Mouse (Mus musculus) liver, adult (tissue): Measurements from ENCODE around the gene Gas7.

Source experiments
- GATA4 ChIP-seq: IDR thresholded peaks from 2 replicates; pipeline ENCODE4 v1.6.1; 2014; ENCODE audit warnings: mild to moderate bottlenecking, low read length; ENCODE audit not compliant: insufficient replicate concordance

The Gas7 gene

DNA sequence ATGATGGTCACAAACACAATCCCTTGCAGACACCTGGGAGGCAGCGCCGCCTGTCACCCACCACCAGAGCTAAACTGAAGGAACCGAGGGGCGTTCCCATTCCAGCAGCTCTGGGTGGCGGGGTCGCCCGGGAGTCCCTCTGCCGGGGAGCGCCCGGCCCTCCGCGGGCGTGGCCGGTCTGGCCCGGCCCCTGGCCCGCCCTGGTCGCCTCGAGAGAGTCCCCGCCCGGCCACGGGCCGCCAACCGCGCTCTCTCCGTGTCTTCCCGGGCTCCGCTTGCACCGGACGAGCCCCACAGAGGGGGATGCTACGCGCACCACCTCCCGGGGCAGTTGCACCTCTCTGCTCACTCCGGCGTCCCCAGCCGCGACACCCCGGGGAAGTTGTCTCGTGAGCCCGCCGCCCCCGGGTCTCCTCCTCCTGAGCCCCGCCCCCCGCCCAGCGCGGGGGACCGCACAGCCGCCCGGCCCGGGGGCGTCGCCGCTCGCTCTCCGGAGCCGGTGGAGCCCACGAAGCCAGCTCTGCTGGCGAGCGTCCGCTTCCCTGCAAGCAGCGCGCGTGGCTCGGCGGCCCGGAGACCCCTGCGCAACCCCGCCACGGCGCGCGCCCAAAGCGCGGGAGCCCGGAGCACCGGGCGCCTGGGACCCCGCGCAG lies at the start of gene Gas7:
Gene Gas7, plus strand, starts transcription at position 564 of the 653 bp plus-strand sequence.
- TF ChIP-seq GATA4 = no peak

DNA sequence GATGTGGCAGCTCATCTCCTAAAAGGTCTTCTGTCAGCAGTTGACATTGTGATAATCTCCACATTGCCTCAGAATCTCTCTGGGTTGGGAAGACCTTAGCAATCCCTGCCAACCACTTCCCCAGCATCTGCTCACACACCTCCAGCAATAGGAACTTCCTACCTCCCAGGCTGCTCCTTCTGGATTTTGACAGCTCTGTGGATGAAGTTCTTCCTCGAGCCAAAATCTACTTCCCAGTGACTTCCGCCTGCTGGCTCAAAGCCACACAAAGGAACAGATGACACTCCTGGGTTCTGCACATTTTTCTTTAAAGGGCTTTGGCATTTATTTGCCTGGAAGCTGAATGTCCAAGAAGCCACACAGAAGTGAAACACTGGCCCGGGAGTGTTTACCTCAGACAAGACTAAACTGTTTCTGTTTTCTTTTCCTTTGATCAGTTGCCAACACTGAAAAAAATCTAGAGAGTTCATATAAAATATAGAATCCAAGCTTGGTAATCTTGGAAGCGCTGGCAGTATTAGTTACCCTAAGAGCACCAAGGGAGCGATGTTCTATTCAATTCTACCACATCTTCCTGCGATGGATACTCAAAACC lies 40.8 kb upstream of the Gas7 start:
- no peak for TF ChIP-seq GATA4

DNA sequence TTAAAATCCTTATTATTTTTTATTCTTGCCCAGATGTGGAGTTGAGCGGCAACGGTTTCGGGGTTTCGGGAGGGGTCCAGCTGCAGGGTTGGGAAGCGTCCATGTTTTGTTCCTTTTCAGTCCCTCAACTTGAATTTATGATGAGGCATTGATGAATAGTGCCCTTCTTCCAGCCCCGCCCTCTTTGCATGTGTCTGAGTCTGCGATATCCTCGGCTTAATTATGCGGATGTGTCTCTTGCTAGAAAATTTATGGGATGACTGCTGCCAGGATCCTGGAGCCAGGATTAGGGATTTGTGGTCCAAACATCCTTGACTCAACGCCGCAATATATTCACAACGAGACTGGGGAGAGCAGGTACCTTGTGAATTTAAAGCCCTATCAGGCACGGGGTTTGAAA lies 31.7 kb upstream of the Gas7 start:
- no peak for TF ChIP-seq GATA4

DNA sequence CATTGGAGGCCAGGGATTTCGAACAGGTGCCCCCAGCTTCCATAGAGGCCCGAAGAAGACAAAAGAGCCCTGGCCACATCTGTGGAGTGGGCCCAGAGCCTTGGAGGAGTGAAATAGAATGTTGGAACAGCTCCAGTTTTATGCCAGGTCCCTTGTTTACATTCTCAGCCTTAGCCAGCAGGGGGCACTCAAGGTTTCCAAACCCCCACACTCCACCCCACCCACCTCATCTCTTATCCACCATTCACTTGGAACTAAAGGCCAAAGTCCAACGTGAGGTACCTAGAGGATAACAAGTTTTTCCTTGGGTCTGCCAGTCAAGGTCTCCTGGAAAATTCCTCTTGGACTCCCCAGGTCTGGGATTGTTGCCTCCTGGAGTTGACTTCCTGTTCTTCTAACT lies 27.0 kb upstream of the Gas7 start:
- TF ChIP-seq GATA4 = no peak

DNA sequence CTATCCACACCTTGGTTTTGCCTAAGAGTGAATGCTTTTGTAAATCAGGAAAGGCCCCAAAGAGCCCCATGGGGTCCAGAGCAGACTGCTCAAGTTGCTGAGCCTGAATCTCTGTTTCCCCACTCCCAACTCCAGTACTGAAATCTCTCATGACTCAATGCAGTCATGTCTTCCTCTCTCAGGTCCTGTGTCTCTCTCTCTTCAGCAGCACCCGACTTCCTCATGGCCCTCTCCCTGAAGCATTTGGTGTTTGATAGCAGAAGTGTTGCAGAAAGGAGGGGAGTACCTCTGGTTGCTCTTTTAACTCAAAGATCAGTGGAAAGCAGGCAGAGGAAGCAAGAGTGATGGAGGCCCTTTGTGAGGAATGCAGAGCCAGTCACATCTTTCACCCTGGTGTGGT lies 25.4 kb upstream of the Gas7 start:
- no peak for TF ChIP-seq GATA4

DNA sequence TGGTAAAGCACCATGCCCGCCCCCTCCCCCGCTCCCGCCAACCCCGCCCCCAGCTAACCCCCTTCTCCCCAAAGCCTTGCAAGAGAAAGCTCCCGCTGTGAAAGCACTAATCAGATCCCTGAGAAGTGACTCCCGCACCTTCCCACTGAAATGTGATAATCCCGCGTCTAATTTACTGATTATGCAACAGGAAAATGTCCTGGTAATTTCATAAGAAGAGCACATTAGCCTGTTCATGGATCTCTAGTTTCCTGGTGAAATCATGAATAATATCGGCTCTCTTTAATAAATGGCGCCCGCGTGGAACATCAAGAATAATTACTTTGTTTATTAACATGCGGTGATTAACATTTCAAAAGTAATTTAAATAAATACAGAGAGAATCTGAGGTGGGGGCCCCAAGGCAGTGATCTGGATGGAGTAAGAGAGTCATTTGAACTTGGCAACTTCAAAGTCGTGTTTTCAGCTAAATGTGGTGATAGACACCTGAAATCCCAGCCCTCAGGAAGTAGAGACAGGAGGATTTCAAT lies 24.1 kb upstream of the Gas7 start:
- no peak for TF ChIP-seq GATA4

DNA sequence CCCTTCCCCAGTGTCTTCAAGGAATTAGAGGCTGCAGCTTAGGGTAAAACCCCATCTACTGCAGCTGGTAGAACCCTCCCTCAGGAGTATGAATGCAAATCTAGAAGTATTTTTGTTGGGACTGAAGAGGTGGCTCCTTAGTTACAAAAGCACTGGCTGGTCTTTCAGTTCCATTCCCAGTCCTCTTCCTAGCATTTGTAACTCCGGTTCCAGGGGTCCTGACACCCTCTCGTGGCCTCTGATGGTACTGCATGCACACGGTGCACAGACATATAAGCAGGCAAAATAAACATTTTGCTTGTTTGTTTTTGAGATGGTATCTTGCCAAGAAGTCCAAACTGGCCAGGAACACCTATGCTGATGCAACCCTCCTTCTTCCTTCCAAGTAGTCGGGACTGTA lies 23.4 kb upstream of the Gas7 start:
- TF ChIP-seq GATA4 = no peak

DNA sequence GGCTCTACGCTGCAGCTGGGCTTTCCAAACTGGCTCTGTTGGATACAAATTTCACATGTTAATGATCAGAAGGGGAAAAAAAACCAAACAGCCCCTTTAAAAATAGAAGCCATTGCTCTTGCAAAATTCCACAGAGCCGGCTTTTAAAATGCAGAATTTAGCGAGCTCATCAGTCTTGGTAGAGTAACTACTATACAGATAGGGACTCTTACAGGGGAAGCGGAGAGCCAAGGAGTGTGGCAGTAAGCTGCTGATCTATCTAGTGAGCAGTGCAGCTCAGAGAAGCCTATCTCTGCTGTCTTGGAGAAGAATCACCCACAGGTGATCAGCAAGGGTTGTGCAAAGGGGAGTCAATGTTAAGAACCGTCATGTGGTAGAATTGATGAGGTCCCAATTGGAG lies 21.5 kb upstream of the Gas7 start:
- no peak for TF ChIP-seq GATA4

DNA sequence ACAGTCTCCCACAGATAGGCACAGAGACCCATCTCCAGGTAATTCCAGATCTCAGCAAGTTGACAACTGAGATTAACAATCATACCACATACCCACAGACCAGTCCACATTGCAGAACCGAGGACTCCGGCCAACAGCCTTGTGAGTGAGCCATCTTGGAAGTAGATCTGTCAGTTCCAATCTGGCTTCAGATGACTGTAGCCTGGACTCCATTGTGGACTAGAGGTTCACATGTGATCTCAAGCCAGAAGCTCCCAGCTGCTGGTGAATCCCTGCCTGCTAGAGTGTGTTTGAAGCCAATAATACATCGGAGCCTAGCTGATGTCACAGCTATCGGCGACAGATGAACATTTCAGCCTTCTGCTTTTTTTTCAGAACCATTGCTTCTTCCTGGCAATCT lies 16.5 kb upstream of the Gas7 start:
- no peak for TF ChIP-seq GATA4

DNA sequence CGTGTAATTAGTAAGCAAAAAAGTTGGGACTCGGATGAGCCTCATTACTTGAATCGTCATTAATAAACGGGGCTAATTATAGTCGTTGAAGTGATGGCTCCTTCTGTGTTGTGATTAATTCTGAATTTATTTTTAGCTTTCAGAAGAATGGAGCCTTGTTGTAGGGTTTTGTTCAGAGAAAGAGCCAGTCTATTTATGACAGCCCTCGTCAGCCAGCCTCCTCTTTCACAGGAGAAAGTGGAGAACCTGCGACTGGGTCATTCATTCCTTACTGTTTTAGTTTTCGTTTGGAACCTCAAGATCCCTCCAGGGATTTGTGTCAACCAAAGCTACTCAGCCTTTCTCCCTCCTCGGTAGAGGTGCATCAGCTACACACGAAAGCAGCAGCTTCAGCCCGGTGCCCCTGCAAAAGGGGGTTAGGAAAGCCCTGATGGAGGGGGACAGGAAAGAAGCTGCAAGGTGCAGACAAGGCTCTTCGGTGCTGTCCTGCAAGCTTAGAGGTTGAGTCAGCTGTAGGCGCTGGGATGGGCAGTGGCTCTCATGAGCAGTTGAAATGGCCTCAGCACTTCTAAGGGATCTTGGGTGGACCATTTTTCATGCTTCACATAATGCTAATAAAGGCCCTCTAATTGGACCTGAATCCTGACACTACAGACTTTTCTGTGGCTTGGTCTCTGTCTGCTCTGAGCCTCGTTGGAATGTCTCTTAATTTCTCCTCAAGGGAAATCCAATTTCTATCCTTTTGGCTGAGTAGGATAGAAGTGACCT lies 10.0 kb upstream of the Gas7 start:
- TF ChIP-seq GATA4 = no peak

DNA sequence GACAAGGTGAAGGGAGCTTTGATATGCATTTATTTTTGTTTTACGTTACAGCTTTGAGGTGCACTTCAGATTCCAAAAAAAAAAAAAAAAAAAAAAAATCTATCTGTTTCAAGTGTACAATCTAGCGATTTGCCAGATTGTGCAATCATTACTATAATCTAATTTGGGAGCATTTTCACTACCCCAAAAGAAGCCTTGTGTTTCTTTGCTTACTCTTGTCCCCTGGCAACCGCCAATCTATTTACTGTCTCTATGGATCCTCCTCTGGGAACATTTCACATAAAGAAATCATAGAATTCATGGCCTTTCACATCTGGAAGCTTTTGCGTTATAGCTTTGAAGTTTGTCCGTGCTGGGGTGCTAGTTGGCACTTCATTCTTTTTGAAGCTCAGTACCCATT lies 3.7 kb upstream of the Gas7 start:
- TF ChIP-seq GATA4 = no peak

DNA sequence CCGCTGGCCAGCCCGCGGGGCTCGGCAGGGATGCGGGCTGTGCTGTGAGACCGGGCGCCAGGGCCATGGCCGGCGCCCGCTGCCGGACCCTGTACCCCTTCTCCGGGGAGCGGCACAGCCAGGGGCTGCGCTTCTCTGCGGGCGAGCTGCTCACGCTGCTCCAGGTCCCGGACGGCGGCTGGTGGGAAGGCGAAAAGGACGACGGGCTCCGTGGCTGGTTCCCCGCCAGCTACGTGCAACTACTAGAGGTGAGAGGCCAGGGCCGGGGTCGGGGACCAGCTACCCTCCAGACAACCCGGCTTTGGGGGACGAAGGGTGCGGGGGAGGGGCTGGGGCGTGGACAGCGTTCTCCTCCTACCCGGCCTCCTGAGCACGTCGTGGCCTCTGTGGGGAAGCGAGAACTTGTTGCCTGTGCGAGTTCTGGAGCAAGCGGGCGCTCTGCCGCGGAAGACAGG lies 317 bp downstream of the Gas7 start:
- no peak for TF ChIP-seq GATA4

DNA sequence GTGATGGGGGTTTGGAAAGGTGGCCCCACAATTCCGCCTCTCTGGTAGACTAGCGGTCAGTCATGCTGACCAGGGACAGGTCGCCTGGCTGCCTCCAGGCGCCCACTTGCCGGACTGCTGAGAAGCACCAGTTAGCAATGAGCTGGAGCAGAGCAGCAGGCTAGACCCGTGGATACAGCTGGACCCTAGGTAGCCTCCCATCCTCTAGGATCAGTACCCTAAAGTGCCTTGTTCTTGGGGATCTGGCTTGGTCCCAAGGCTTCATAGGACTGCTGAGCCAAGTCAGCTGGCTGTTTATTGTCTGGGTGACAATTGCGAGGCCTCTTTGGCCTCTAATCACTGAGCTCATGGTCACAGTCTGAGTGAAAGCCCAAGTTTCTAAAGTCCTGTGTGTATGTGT lies 792 bp downstream of the Gas7 start:
- TF ChIP-seq GATA4 = no peak

DNA sequence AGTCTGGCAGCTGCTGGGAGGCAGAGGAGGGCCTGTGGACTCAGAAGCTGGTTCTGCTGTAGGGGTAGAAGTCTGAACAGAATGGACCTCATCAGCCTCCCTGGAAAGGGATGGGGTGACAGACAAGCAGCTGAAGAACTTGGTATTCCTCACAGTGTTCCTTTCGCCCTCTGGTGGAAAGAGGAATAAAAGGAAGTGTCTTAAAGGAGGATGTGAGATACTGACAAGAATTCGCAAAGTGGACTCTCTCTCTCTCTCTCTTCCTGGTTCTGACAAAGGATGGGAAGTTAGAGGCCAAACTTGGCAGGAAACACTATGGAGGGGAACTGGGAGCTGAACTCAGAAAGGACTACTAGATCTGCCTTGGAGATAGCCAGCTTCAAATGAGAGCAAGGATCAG lies 2.9 kb downstream of the Gas7 start:
- peak; percentile 82; the same call in 1 of the 2 replicates for TF ChIP-seq GATA4

DNA sequence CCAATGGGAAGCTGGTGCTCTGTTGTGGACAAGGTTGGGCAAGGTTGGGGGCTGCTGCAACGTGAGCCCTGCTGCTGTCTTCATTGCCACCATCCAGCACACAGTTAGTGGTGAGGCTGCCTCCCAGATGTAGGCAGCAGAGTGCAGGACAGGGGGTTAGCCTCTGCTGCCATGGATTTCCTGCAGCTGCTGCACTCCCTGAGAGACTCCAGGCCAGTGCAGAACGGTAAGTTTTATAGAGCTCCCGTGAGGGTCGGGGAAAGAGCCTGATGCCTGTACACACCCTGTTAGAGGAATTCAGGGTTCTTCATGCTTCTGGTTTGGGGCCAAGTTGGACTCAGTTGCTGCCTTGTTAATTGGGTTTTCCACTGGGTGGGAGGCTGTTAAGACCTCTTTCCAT lies 11.9 kb downstream of the Gas7 start:
- TF ChIP-seq GATA4 = no peak

DNA sequence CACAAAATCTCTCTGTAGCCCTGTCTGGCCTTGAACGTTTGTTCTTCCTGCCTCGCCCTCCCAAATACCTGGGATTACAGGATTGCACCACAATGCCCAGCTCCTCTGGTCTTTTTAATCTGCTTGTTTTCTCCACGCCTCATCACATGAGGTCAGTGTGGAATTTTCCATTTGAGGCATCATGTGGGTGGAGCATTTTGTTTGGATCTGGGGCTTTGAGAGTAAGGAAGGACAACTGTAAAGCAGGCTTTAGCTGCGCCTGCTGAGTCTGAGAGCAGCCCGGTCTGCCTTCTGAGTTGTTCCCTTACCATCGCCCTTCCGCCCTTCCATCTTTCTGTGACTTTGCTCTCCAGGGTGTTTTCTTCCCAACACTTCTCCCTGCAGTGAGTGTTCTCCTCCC lies 13.6 kb downstream of the Gas7 start:
- no peak for TF ChIP-seq GATA4
